Mouse (Mus musculus): ENCODE results near the gene Ralgapb.
"Not testable (repeated sequence)": the region's sequence is repeated elsewhere in the genome, so short reads cannot be mapped to it uniquely, and the experiment has no call there.

The Ralgapb gene

DNA sequence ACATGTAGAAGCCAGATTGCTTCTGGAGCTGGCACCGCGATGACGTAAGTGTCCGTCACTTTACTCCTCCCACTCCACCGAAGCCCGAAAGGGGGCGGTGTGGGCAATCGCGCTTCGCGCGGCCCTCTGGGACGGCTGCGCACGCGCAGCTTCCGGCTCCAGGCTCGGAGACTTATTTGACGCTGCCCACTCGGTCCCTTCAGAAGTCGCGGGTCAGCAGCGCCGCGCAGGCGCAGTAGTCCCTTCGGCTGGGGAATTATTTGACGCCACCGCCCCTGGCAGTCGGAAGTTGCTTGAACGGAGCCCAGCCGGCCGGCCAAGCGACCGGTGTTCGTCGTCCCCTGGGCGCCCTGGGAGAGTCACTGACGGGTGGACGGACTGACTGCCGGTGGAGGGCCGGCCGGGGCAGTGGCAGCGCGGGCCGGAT, at the start of gene Ralgapb:
Ralgapb (plus strand) TSS at position 254 of the 427 bp plus-strand sequence.
- DNase-seq (ENCODE audit: low spot score), result peak; percentile 99

DNA sequence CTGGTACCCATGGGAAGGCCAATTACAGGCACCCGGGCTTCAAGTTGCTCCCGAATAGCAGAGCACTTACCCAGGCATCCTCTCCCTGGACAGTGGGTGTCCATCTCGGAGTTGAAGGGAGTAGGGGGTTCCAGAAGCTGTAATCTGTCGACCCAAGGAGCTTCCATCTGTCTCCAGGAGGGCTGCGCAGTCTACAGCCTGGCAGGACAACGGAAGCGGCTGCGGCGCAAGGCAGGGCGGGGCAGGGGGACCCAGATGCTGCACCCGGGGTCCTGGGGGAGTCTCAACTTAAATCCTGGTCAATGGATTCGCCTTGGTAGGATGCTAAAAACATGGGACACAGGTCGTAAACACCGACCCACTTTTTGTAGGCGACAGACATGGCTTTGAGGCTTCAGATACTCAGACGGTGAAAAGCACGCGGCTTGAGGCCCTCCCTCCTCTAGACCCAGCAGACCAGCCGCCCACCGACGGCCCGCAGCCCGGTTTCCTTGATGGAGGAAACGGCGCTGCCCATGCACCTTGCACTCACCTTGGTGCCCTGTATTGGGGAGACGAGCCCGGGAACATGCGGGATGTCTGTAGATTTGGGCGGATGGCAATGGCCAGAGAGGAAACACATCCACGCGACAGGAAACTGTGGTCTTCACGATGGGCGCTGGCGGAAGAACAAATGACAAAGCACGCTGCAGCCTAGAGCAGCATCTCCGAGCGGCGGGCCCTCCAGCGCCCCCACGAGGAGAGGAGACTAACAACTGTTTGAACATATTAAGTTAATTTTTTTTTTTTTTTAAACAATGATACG, 48.6 kb upstream of the Ralgapb start:
- peak; percentile 95 for DNase-seq (ENCODE audit: low spot score)

DNA sequence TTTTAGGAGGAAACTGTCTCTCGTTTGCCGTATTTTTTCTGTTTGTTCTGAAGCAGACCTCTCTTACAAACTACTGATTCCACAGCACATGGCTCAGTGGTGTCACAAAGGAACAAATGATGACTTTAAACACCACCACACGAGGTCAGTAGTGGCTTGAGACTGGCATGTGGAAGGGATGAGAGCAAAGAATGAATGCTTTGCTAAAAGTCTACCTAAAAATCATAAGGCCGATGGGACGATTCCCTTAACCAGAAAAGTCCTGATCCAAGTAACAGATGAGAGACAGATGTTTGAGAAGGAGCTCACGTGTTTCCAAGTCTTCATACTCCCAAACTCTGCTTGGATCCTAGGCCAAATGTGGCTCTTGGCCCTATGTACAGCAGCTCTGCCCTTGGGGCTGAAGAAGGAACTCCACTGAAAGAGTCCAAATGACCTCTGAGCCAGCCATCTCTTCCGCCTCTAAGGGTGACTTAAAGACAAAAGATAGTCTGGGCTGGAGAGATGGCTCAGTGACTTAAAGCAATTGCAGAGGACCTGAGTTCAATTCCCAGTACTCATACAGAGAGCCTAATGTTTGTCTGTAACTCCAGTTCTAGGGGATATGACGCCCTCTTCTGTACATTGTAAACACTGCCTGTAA, 47.8 kb upstream of the Ralgapb start:
- DNase-seq (ENCODE audit: low spot score), result no peak

DNA sequence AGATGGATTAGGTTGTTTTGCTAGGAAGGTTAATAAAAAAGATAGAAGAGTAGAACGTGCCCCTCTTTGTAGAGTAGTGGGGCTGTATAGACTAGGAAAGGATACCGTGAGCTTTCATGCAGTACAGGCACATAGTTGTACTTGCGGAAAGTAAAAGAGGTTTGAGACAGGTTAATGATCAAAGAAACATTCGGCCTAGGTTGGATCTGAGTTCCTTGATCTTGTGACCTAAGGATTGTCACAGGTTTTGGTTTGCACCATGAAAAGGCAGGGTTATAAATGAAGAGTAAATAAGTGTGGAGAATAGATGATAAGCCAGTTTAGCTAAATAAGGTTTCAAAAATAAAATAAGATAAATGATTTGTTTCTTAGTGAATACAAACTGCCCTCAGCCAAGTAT, 45.5 kb upstream of the Ralgapb start:
- DNase-seq (ENCODE audit: low spot score), result no peak

DNA sequence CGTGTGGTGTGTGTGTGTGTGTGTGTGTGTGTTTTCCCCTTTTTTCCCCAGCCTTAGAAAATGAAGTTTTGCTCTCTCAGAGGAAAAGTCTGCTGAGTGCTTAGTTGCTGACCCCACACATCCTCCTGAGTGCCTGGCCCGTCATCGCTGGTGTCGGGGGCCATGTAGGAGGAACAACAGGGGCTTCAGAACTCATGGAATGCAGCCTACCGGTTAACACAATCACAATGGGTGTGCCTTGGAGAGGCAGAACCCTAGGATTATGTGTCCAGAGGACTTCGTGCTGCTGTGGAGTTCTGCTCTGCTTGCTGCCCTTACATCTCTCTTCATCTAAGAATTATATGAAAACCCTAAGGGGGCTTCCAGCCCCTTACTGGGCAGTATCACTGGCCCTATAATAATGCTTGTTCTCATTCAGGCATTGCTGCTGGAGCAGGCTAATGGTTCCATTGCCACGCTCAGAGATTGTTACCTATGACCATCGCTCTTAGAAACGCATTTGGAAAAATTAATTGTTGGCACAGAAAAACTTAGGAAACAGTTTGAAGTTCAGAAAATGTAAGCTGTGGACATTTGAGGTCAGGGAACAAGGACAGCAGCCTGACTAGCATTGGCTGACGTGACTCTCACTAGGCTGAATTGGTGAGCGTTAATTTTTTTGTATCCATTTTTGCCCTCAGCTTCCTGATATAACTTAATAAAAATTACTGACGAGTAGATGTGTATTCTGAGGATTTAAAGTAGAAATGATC, 44.4 kb upstream of the Ralgapb start:
- DNase-seq (ENCODE audit: low spot score), result no peak

DNA sequence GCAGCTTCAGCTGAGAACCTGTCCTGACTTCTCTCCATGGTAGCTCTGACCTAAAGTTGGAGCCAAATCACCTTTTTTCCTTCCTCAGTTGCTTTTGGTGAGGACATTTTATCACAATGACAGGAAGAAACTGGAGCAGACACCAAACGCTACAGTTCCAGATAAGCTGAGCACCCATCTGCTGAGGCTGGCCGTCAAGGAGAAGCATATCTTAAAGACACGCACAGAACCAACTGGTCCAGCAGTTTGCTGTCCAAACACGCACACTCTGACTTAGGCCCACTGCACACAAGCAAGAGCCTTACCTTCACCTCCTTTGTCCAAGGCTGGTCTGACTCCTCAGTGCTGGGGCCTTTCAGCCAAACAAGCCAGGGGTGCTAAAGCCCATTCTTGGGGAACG, 42.0 kb upstream of the Ralgapb start:
- no peak for DNase-seq (ENCODE audit: low spot score)

DNA sequence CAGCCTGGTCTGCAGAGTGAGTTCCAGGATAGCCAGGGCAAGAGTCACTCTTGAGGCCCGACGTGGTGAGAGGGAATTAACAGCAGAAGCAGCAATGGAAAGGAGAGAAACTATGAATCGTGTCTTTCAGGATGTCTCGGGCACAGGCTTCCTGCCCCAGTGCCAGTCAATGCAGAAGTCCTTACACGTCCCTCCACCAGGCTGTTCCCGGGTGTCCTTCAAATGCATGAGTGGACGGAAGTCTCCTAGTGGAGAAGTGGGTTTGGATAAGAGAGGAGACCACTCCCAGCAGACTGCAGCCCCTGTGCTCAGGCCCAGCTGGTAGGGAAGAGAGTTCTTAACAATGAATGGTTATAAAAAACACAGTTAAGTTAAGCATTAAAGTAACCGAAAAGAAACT, 41.3 kb upstream of the Ralgapb start:
- no peak for DNase-seq (ENCODE audit: low spot score)

DNA sequence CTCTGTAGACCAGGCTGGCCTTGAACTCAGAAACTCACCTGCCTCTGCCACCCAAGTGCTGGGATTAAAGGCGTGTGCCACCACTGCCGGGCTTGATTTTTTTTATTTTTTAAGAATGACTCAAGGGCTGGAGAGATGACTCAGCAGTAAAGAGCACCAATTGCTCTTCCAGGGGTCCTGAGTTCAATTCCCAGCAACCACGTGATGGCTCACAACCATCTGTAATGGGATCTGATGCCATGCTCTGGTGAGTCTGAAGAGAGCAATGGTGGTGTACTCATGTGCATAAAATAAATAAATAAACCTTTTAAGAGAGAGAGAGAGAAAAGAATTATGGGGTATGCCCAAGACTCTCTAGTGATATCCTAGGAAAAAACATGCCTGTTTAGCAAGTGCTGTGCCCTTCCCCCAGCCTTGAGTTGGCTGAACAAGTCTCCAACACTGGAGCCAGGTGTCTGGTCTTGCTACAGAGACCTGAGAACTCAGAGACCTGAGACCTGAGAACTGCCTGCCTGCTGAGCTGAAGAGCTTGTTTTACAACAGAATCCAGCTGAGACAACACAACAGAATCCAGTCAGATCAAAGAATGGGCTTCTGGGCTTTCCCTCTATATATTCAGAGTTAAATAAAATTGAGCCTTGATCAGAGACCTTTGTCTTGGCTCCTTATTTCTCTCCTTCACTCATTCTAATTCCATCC, 40.0 kb upstream of the Ralgapb start:
- DNase-seq (ENCODE audit: low spot score), result no peak

DNA sequence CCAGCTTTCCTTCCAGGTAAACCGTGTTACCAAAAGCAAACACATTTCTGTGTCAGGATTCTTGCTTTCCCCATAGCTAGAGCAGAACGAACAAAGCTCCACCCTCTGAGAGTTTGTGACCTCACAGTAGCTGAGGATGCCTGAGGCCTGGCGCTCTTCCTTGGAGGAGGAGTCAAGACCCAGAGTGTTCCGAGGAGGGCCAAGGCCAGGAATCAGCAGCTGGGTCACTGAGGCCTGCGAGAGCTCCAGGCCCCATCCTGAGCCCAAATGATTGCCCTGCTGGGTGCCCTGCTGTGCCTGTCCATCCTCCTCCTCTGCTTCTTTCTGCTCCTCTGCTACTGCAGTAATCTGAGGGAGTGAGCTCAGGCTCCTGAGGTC, 39.5 kb upstream of the Ralgapb start:
- no peak for DNase-seq (ENCODE audit: low spot score)

DNA sequence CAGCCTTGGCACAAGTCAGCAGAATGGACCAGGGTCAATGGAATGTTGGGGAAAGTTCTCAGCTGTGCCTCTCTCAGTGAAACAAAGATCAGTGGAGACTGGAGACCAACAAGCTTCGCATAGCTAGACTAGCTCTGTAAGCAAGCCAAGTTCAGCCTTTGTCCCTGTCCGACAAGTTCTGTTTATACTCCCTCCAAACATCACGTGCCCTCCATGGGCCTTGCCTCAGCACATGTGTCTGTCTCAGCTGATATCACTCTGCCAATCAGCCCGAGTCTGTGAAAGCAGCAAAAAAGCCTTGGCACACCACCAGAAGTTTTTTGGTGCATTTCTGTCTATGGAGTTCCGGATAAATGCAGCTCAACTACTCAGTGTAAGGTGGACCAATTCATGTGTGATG, 36.6 kb upstream of the Ralgapb start:
- no peak for DNase-seq (ENCODE audit: low spot score)

DNA sequence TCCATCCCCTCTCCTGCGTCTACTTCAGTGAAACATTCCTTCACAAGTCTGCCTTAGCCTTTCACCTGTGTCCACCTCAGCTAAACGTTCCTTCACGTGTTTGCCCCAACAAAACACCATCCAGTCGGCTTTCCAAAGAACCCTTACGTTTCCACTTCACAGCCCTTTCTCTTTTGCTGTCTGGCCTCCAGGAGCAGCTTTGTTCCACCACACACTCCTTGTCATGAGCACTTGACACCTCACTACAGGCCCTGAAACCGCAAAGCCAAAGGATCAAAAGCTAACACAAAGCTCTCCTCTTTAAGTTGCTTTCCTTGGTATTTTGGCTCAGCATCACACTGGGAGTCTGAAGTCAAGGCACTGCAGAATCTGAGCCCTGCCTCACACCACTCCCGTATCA, 36.1 kb upstream of the Ralgapb start:
- DNase-seq (ENCODE audit: low spot score), result no peak

DNA sequence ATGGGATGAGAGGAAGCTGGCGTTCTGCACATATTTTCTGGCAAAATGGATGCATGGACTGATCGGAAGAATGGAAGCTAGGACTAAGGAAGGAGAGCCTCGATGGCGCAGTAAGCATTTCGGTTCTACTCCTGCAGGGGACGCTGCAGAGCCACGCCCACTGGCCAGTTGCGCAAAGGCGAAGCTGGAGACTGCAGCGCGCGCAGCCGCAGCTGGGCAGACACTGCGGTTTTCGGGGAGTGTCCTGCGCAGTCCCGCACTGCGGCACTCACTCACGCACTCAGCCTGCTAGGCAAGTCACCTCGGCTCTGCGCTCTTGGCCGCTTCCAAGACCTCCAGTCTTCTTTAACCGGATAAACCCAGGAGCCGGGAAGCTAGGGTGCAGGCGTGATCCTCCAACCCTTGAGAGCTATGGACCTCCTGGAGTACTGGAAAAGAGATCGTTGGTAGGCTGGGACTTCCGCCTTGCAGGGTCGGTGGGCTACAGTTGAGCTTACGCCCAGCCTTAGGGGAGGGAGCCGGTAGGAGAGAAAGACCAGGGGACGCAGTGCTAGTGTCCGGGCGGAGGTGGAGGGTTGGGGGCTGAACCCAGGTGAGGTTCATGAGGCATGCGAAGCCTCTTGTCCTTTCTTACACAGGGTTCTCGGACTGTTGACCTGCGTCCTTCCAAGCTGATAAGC, 34.1 kb upstream of the Ralgapb start, which contains the start of gene Snhg11:
Snhg11 (plus strand) TSS at position 196 of the 680 bp plus-strand sequence.
- DNase-seq (ENCODE audit: low spot score), result no peak

DNA sequence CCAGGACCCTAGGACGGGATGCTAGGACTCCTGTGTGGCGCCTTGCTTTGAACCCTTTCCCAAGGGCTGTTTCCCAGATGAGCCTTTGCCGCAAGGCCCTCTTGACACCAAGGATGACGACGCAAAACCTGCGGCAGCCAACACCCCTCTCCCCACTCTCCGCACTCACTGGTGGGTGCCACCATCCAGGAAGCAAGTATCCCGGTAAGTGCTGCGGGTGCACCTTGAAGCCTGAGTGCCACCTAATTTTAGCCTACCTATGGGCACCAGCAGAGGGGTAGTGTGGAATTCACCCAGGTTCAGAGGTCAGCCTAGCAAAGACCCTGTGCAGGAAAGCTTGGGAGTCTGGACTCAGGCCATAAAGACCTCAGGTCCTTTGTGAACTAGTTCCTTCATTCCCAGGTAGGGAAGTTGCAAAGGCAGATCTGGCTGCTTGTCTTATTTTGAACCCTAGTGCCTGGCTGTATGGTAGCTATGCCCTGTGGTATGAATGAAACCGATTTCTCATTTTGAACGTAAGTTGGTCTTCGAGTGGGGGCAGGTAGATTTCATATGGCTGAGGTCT, 33.4 kb upstream of the Ralgapb start:
- DNase-seq (ENCODE audit: low spot score), result no peak

DNA sequence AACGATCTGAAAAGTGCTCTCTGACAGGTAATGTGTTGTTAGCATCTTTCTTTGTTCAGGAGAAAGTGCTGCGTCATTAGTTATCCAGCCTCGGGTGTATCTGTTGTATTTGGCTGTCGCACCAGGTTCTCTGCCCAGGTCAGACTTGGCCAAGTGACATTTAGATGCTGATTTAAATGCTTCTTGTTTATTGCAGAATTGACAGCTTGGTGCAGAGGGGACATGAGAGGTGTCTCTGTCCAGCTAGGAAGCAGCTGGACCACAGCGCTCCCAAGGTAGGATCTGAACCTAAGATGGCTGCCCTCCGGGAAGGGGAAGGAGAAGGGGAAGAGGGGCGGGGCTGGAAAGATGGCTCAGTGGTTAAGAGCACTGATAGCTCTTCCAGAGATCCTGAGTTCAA, 32.9 kb upstream of the Ralgapb start:
- DNase-seq (ENCODE audit: low spot score), result no peak

DNA sequence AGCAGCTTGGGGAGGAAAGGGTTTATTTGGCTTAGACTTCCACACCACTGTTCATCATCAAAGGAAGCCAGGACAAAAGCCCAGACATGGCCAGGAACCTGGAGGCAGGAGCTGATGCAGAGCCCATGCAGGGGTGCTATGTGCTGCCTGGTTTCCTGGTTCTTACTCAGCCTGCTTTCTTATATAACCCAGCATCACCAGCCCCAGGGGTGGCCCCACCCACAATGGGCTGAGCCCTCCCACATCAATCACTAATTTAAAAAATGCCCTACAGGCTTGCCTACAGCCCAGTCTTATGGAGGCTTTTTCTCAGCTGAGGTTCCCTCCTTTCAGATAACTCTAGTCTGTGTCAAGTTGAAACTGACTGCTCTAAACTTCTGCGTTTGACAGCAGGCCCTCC, 31.8 kb upstream of the Ralgapb start:
- DNase-seq (ENCODE audit: low spot score), result no peak

DNA sequence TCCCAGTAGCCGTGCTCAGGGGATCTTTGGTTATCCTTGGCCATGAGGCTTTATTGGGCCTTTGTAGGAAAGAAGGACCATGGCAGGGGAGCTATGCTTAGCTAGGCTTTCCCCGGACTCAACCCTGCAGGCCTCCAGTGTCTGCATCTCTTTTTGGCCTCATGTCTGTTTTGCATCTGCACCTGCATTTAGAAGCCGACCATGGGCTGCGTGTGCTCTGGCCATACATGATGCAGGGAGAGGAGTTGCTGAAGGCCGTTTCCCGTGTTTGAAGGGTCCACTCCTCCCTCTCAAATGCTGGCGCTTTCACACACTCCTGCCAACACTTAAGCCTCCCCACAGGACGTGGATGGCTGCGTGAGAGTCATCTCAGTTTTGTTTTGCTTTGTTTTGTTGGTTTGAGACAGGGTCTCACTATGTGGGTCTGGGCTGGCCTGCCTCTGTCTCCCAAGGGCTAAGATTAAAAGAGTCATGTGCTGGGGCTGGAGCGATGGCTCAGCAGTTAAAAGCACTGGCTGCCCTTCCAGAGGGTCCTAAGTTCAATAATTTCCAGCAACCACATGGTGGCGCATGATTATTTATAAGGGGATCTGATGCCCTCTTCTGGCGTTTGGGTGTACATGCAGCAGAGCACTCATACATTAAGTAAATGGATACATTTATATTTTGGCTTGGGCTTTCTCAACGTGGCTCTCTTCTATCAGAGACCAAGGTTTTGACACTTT, 30.1 kb upstream of the Ralgapb start:
- DNase-seq (ENCODE audit: low spot score), result peak; percentile 89

DNA sequence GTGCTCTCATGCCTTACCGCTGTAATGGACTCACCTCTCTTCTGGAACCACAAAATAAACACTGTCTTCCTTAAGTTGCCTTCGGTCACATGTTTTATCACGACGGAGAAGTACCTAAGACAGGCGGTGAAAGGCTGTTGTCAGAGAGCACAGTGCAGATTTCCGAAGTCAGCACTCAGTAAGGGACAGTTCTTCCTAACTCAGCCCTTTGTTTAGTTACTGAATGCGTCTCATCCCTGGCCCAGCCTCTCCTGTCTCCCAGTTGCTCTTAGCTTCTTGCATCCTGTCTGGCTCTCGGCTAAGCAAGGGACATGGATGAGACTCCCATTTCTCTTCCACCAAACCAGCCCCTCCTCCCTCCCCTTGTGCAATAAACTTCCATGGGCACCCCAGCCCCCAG, 23.6 kb upstream of the Ralgapb start:
- DNase-seq (ENCODE audit: low spot score), result no peak

DNA sequence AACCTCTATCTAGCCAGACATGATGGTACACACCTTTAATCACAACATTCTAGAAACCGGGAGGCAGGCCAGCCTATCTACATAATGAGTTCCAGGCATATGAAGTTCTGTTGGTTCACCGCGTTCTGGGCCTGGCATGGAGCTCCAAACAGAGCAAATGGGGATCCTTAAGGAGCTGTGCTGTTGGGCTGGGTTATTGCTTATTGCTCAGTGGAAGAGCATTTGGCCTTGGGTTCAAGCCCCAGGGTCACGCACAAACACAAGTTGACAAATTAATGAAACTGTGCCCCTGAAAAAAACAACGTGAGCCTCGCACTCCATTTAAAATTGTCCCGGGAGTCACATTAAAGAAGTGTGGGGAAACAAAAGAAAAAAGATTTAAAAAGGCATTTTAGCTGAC, 20.2 kb upstream of the Ralgapb start:
- DNase-seq (ENCODE audit: low spot score), result no peak

DNA sequence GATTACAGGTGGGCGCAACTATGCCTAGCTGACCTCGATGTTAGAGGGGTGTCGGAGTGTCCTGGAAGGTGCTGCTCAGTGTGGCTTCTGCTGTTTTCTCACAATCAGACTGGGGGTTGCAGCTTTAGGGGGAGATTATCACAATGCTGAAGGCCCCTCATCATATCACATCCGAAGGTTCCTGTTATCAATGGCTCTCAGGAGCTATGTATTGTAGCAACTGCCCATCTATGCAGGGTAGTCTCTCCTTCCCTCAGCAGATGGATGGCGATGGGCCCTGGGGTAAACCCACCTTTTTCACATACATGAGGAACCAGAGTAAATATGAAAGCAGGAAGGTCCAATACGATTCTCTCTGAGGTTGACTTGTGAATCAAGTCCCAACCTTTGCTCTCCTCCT, 13.3 kb upstream of the Ralgapb start:
- DNase-seq (ENCODE audit: low spot score), result no peak

DNA sequence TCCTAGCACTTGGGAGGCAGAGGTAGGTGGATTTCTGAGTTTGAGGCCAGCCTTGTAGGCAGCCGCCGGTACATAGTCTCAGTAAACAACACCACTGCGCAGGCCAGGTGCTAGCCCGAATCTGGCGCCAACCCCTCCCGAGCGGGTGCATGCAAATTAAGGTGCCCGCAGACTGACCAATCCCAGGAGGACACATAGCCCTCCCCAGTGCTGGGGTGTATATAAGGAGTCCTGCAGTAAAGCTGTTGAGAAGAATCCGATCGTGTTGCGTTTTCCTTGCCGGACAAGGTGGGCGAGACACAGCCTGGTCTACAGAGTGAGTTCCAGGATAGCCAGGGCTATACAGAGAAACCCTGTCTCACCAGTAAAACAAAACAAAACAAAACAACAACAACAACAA, 12.5 kb upstream of the Ralgapb start:
- not testable (repeated sequence) for DNase-seq (ENCODE audit: low spot score)

DNA sequence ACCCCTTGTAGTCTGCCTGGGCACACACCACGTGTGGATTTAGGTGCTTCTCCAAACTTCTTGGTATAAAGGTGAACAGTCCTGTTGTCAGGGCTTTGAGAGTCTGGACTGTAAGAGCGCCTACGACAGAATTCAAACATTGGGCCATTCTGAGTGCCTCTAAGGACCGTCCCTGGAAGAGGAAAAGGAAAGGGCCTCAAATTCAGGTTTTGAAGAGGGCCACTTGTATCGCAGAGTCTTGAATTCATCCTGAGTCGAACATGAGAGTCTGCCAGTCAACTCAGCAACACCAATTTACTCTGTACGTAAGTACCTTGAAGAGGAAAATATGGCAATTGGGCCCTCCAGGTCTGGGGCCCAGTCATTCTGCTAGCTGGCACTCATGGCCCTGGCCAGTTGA, 6.7 kb upstream of the Ralgapb start:
- DNase-seq (ENCODE audit: low spot score), result no peak
